Mouse (Mus musculus) MEL (cell line): ENCODE data around the gene Robo1. TPM values are rescaled to one million over a fixed set of nuclear protein-coding genes. Genes with fewer than 3 reads are reported as not detected.

Source experiments
- DNase-seq: peaks from one replicate; pipeline ENCODE4 v3.0.0; 2011; ENCODE audit warnings: low read depth, low spot score
- H3K27ac ChIP-seq: 2 replicates; pipeline ENCODE4 v1.5.1; 2012; ENCODE audit warnings: low read depth, mild to moderate bottlenecking, control low read depth, low read length, moderate library complexity; ENCODE audit not compliant: control insufficient read depth
- H3K27me3 ChIP-seq, 2 experiments: fragments of 150-350 bp in 1 of 2; sonication (generic) in 1 of 2; 2 replicates each; pipeline ENCODE4 v1.6.1; 2012; ENCODE audit warnings: low read length in 2 of 2, mild to moderate bottlenecking in 2 of 2, improper control_type of control experiment in 1 of 2, moderate library complexity in 1 of 2; ENCODE audit not compliant: insufficient read depth in 2 of 2, control insufficient read depth in 1 of 2
- H3K36me3 ChIP-seq, 2 experiments: 2 replicates each; pipeline ENCODE4 v1.6.1; 2012 to 2014; ENCODE audit warnings: low read length in 2 of 2, improper control_type of control experiment in 1 of 2, inconsistent platforms in 1 of 2, mild to moderate bottlenecking in 1 of 2; ENCODE audit not compliant: insufficient read depth in 2 of 2, control insufficient read depth in 1 of 2
- H3K4me1 ChIP-seq, 2 experiments: fragments of 150-350 bp in 1 of 2; sonication (generic) in 1 of 2; 2 replicates each; pipeline ENCODE4 v1.6.1; 2012; ENCODE audit warnings: low read length in 2 of 2, improper control_type of control experiment in 1 of 2, mild to moderate bottlenecking in 1 of 2; ENCODE audit not compliant: insufficient read depth in 2 of 2, control insufficient read depth in 1 of 2
- H3K4me3 ChIP-seq, 2 experiments: fragments of 150-350 bp in 1 of 2; sonication (generic) in 1 of 2; 2 replicates each; pipeline ENCODE4 v1.5.1; 2012; ENCODE audit warnings: low read depth in 2 of 2, low read length in 2 of 2, mild to moderate bottlenecking in 2 of 2, moderate library complexity in 2 of 2, control low read depth in 1 of 2, improper control_type of control experiment in 1 of 2; ENCODE audit not compliant: control insufficient read depth in 1 of 2, insufficient read depth in 1 of 2
- H3K79me2 ChIP-seq: 2 replicates; pipeline ENCODE4 v1.6.1; 2012; ENCODE audit warnings: mild to moderate bottlenecking, low read length, moderate library complexity; ENCODE audit not compliant: control insufficient read depth, poor library complexity, insufficient read depth
- H3K9ac ChIP-seq: 2 replicates; pipeline ENCODE4 v1.6.1; 2012; ENCODE audit warnings: low read depth, mild to moderate bottlenecking, control low read depth, low read length, moderate library complexity; ENCODE audit not compliant: control insufficient read depth, poor library complexity, severe bottlenecking
- H3K9me3 ChIP-seq: fragments of 150-350 bp; sonication (generic); replicated peaks from 2 replicates; pipeline ENCODE4 v1.6.1; 2012; ENCODE audit warnings: mild to moderate bottlenecking, low read length, improper control_type of control experiment, moderate library complexity; ENCODE audit not compliant: insufficient read depth
- CHD1 ChIP-seq: IDR thresholded peaks from 2 replicates; pipeline ENCODE4 v1.6.1; 2012; ENCODE audit warnings: low read depth, mild to moderate bottlenecking, inconsistent platforms, low read length, improper control_type of control experiment
- CHD2 ChIP-seq: IDR thresholded peaks from 2 replicates; pipeline ENCODE4 v1.6.1; 2011; ENCODE audit warnings: low read length, improper control_type of control experiment
- CTCF ChIP-seq, 3 experiments: IDR thresholded peaks in 2 of 3; conservative IDR thresholded peaks in 1 of 3; 2 replicates each; pipeline ENCODE4 v1.5.1; 2011 to 2012; ENCODE audit warnings: low read length in 3 of 3, low read depth in 2 of 3, mild to moderate bottlenecking in 2 of 3, improper control_type of control experiment in 1 of 3, inconsistent platforms in 1 of 3, mixed read lengths in 1 of 3, moderate library complexity in 1 of 3; ENCODE audit not compliant: control insufficient read depth in 1 of 3, insufficient read depth in 1 of 3, poor library complexity in 1 of 3, severe bottlenecking in 1 of 3
- ELF1 ChIP-seq: IDR thresholded peaks from 2 replicates; pipeline ENCODE4 v1.6.1; 2014; ENCODE audit warnings: low read depth, mild to moderate bottlenecking, inconsistent platforms, low read length, improper control_type of control experiment, moderate library complexity
- EP300 ChIP-seq, 2 experiments: IDR thresholded peaks; 2 replicates each; pipeline ENCODE4 v1.6.1; 2011; ENCODE audit warnings: improper control_type of control experiment in 2 of 2, low read length in 2 of 2, low read depth in 1 of 2, mild to moderate bottlenecking in 1 of 2
- HCFC1 ChIP-seq: IDR thresholded peaks from 2 replicates; pipeline ENCODE4 v1.6.1; 2012; ENCODE audit warnings: low read depth, mild to moderate bottlenecking, inconsistent platforms, low read length, improper control_type of control experiment, moderate library complexity
- JUND ChIP-seq: IDR thresholded peaks from 2 replicates; pipeline ENCODE4 v1.6.1; 2011; ENCODE audit warnings: low read depth, mild to moderate bottlenecking, improper control_type of control experiment, low read length
- MAX ChIP-seq: IDR thresholded peaks from 2 replicates; pipeline ENCODE4 v1.6.1; 2011; ENCODE audit warnings: low read length, improper control_type of control experiment
- MXI1 ChIP-seq: IDR thresholded peaks from 2 replicates; pipeline ENCODE4 v1.6.1; 2011; ENCODE audit warnings: mild to moderate bottlenecking, low read depth, low read length, improper control_type of control experiment
- NRF1 ChIP-seq: IDR thresholded peaks from 2 replicates; pipeline ENCODE4 v1.6.1; 2014; ENCODE audit warnings: low read depth, mild to moderate bottlenecking, inconsistent platforms, low read length, improper control_type of control experiment, moderate library complexity; ENCODE audit not compliant: poor library complexity, insufficient read depth, severe bottlenecking
- POLR2AphosphoS5 ChIP-seq: IDR thresholded peaks from 2 replicates; pipeline ENCODE4 v1.6.1; 2012; ENCODE audit warnings: low read depth, borderline replicate concordance, mild to moderate bottlenecking, inconsistent platforms, low read length, moderate library complexity, mixed read lengths
- RCOR1 ChIP-seq: IDR thresholded peaks from 2 replicates; pipeline ENCODE4 v1.6.1; 2012; ENCODE audit warnings: low read depth, mild to moderate bottlenecking, inconsistent platforms, low read length, improper control_type of control experiment
- TBP ChIP-seq: IDR thresholded peaks from 2 replicates; pipeline ENCODE4 v1.8.0; 2011; ENCODE audit warnings: low read depth, low read length, improper control_type of control experiment
- USF2 ChIP-seq, 2 experiments: IDR thresholded peaks; 2 replicates each; pipeline ENCODE4 v1.6.1; 2011 to 2012; ENCODE audit warnings: improper control_type of control experiment in 2 of 2, low read length in 2 of 2, borderline replicate concordance in 1 of 2, inconsistent platforms in 1 of 2, low read depth in 1 of 2, mild to moderate bottlenecking in 1 of 2; ENCODE audit not compliant: insufficient read depth in 1 of 2
- polyA plus RNA-seq, 2 experiments: library from polyadenylated mRNA; stranded (reverse) in 1 of 2; unstranded in 1 of 2; fragments of >175 nt in 1 of 2; fragments of >200 nt in 1 of 2; gene quantifications; 2 replicates each; pipeline versions ENCODE4 v1.2.1 to v1.2.4; 2012; ENCODE audit warnings: low replicate concordance in 2 of 2, low read depth in 1 of 2; ENCODE audit not compliant: insufficient read length in 2 of 2, insufficient read depth in 1 of 2, missing spikeins in 1 of 2
- total RNA-seq: library from RNA; depleted of rRNA; stranded (reverse); fragments of 300-350 nt; gene quantifications from 2 replicates; pipeline ENCODE4 v1.2.3, GENCODE M21; 2012

Gene Robo1
- total and polyA plus RNA-seq, 3 experiments, result not detected

- no peak for DNase-seq
- H3K9me3 ChIP-seq, result no peaks in the 10 kb centered on the region
- H3K79me2 ChIP-seq, result no peaks in the 10 kb centered on the region
- no peaks in the 10 kb centered on the region for H3K36me3 ChIP-seq
- H3K27ac ChIP-seq, result no peak overlapping the region
- no peak overlapping the region for H3K4me3 ChIP-seq
- H3K4me1 ChIP-seq, result no peaks in the 10 kb centered on the region
- no peak overlapping the region for H3K9ac ChIP-seq
- H3K27me3 ChIP-seq, result no peaks in the 10 kb centered on the region
- no peak for TF ChIP-seq MAX
- TF ChIP-seq TBP, result no peak
- TF ChIP-seq ELF1, result no peak
- TF ChIP-seq CHD1, result no peak
- no peak for TF ChIP-seq HCFC1
- no peak for TF ChIP-seq NRF1
- TF ChIP-seq MXI1, result no peak
- TF ChIP-seq POLR2AphosphoS5, result no peak
- no peak for TF ChIP-seq CTCF (IDR thresholded peaks at IDR 0.05 in 2 of 3, conservative IDR thresholded peaks at IDR 0.05 in 1 of 3; ENCODE audit: control insufficient read depth in 1 of 3, insufficient read depth in 1 of 3, low read depth in 2 of 3, low read length in 3 of 3, poor library complexity in 1 of 3, severe bottlenecking in 1 of 3)
- no peak for TF ChIP-seq RCOR1
- TF ChIP-seq JUND, result no peak
- TF ChIP-seq USF2 (IDR thresholded peaks at IDR 0.05; ENCODE audit: borderline replicate concordance in 1 of 2, insufficient read depth in 1 of 2, low read depth in 1 of 2, low read length in 2 of 2), result no peak
- TF ChIP-seq CHD2, result no peak
Measured at GRCm38 (mm10) chr16:72874934-72875732, 567.0 kb downstream of the Robo1 start.

GRCm38 (mm10) chr16:72888108-72888507 lies 580.0 kb downstream of the Robo1 start:
- H3K79me2 ChIP-seq, result no peaks in the 10 kb centered on the region
- H3K9ac ChIP-seq, result no peak overlapping the region
- DNase-seq, result no peak
- no peaks in the 10 kb centered on the region for H3K27me3 ChIP-seq
- H3K4me3 ChIP-seq, result no peak overlapping the region
- TF ChIP-seq EP300 (IDR thresholded peaks at IDR 0.05; ENCODE audit: low read depth in 1 of 2, low read length in 2 of 2), result no peak
- no peak for TF ChIP-seq USF2 (IDR thresholded peaks at IDR 0.05; ENCODE audit: borderline replicate concordance in 1 of 2, insufficient read depth in 1 of 2, low read depth in 1 of 2, low read length in 2 of 2)
- no peak for TF ChIP-seq RCOR1
- no peak for TF ChIP-seq HCFC1
- no peaks in the 10 kb centered on the region for H3K36me3 ChIP-seq
- no peaks in the 10 kb centered on the region for H3K4me1 ChIP-seq
- no peak overlapping the region for H3K27ac ChIP-seq
- H3K9me3 ChIP-seq, result no peaks in the 10 kb centered on the region
